ENCODE assay signal across 15 mouse cellular contexts in the genomic region with DNA sequence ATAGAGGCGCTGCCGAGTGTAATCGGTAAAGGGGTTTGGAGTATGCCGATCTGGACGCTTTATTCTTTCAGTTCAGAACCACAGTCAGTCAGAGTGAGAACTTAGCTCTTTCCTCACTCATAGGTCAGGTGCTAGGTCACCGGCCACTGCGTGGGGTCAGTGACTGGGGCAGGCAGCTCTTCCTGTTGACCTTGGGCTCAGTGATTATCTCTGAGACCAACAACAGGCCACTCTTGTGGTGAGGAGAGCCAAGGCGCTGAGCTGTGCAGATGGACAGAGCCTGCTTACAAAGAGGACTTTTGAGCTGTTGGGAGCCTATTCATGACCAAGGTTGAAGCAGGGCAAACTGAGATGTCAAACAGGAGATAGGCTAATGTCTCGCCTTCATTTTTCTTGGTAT.
A peak's percentile ranks its signal among the peaks of the same experiment; 100 is the strongest.
DNase-seq lines count a peak whose midpoint lies in the region; ATAC-seq lines count a peak whose summit lies in the region.
"Had no signal": no experiment of that assay in that cellular context is flagged by ENCODE, and none has a peak within 500 bp of the region (broad histone marks: within the 10 kb centered on the region; RNA-seq: fewer than 3 reads in every experiment).

No protein-coding gene starts in this region.

- H3K36me3 ChIP-seq in heart, embryonic 11.5 days (ENCODE audit: control insufficient read depth, insufficient read depth, low read length), result no peaks in the 10 kb centered on the region
- H3K36me3 ChIP-seq in embryonic facial prominence, embryonic 10.5 days (replicated peaks), result no peaks in the 10 kb centered on the region
- no peaks in the 10 kb centered on the region for H3K36me3 ChIP-seq in liver, embryonic 16.5 days (ENCODE audit: control insufficient read depth, insufficient read depth)
- H3K36me3 ChIP-seq: hindbrain, embryonic 12.5 days; limb, embryonic 12.5 days had no signal

- no peak overlapping the region for H3K4me3 ChIP-seq in heart, embryonic 11.5 days (ENCODE audit: low read depth, low read length)
- H3K4me3 ChIP-seq in embryonic facial prominence, embryonic 10.5 days, result no peak overlapping the region
- no peak overlapping the region for H3K4me3 ChIP-seq in liver, embryonic 16.5 days (ENCODE audit: low read depth, low read length)
- H3K4me3 ChIP-seq: forebrain, embryonic 13.5 days; hindbrain, embryonic 12.5 days; limb, embryonic 12.5 days had no signal

- H3K27ac ChIP-seq in heart, embryonic 11.5 days (ENCODE audit: low read depth, low read length), result no peak overlapping the region
- H3K27ac ChIP-seq in embryonic facial prominence, embryonic 10.5 days (replicated peaks), result 0 out of 2 replicates have a peak overlapping the region, but pooled peaks have one; percentile 10
- H3K27ac ChIP-seq in liver, embryonic 16.5 days (ENCODE audit: low read length), result no peak overlapping the region
- H3K27ac ChIP-seq: forebrain, embryonic 13.5 days; hindbrain, embryonic 12.5 days; limb, embryonic 12.5 days had no signal

- H3K9me3 ChIP-seq in heart, embryonic 11.5 days (replicated peaks; ENCODE audit: control insufficient read depth, low read length), result no peaks in the 10 kb centered on the region
- H3K9me3 ChIP-seq in embryonic facial prominence, embryonic 10.5 days, result no peaks in the 10 kb centered on the region
- H3K9me3 ChIP-seq in liver, embryonic 16.5 days (replicated peaks; ENCODE audit: control insufficient read depth, low read length), result no peaks in the 10 kb centered on the region
- H3K9me3 ChIP-seq: forebrain, embryonic 13.5 days; hindbrain, embryonic 12.5 days; limb, embryonic 12.5 days had no signal

- H3K27me3 ChIP-seq in heart, embryonic 11.5 days (ENCODE audit: control insufficient read depth, insufficient read depth, low read length), result no peaks in the 10 kb centered on the region
- peaks cover 6% of the 10 kb centered on the region; the same call in 1 of the 2 replicates for H3K27me3 ChIP-seq in embryonic facial prominence, embryonic 10.5 days (replicated peaks; ENCODE audit: low read depth, poor library complexity, severe bottlenecking)
- no peaks in the 10 kb centered on the region for H3K27me3 ChIP-seq in liver, embryonic 16.5 days (ENCODE audit: control insufficient read depth, insufficient read depth, low read depth, low read length)
- H3K27me3 ChIP-seq: forebrain, embryonic 13.5 days; hindbrain, embryonic 12.5 days; limb, embryonic 12.5 days had no signal

- no peak overlapping the region for H3K9ac ChIP-seq in heart, embryonic 11.5 days (ENCODE audit: low read depth, low read length)
- H3K9ac ChIP-seq in liver, embryonic 16.5 days (ENCODE audit: low read depth, low read length), result no peak overlapping the region
- H3K9ac ChIP-seq: forebrain, embryonic 13.5 days; hindbrain, embryonic 12.5 days; limb, embryonic 12.5 days; lung, embryonic 14.5 days had no signal

- no peaks in the 10 kb centered on the region for H3K4me1 ChIP-seq in heart, embryonic 11.5 days (ENCODE audit: control insufficient read depth, insufficient read depth, low read length)
- peaks cover 47% of the 10 kb centered on the region for H3K4me1 ChIP-seq in embryonic facial prominence, embryonic 10.5 days
- H3K4me1 ChIP-seq in liver, embryonic 16.5 days (ENCODE audit: control insufficient read depth, low read depth, low read length), result no peaks in the 10 kb centered on the region

- H3K4me2 ChIP-seq in heart, embryonic 11.5 days, result no peak overlapping the region
- no peak overlapping the region for H3K4me2 ChIP-seq in liver, embryonic 16.5 days (ENCODE audit: low read depth, low read length)
- H3K4me2 ChIP-seq: forebrain, embryonic 13.5 days; hindbrain, embryonic 12.5 days; limb, embryonic 12.5 days; lung, embryonic 14.5 days had no signal

- WGBS in heart, embryonic 11.5 days (ENCODE audit: insufficient replicate concordance), result 57% methylated on average over 9 of the region's 9 CpGs
- 39% methylated on average over 9 of the region's 9 CpGs for WGBS in embryonic facial prominence, embryonic 10.5 days
- 53% methylated on average over 9 of the region's 9 CpGs for WGBS in liver, embryonic 16.5 days (ENCODE audit: insufficient replicate concordance)

- no peak for DNase-seq in heart, postnatal 4 days
- peak; percentile 69 for DNase-seq in embryo, embryonic 10 days (ENCODE audit: low spot score)
- peak; percentile 42 for DNase-seq in embryonic facial prominence, embryonic 10.5 days (ENCODE audit: low spot score)
- no peak for DNase-seq in cerebellum, postnatal 10 days
- no peak for DNase-seq in ovary, postnatal 36 days (ENCODE audit: low spot score)
- DNase-seq: cerebellum, postnatal 14 days; gastrocnemius, postnatal 10 days; lung, embryonic 14.5 days; lung, postnatal 36 days; right cerebral cortex, postnatal 4 days had no signal

- ATAC-seq in heart, embryonic 11.5 days (replicated peaks; ENCODE audit: insufficient number of reproducible peaks, low FRiP score, low TSS enrichment), result 0 out of 2 replicates have a peak, but pooled peaks have one; percentile 18
- peak; percentile 47; the same call in 1 of the 2 replicates for ATAC-seq in liver, embryonic 16.5 days (ENCODE audit: low read depth)

Comparison
In these comparisons a context has a peak if more than half of its experiments do, and no peak if none do; other contexts are left out.
1. DNase-seq: peak in embryo, embryonic 10 days (single experiment) and embryonic facial prominence, embryonic 10.5 days (single experiment); none in heart, postnatal 4 days (single experiment), cerebellum, postnatal 10 days (0 of 2) and ovary, postnatal 36 days (single experiment).